Mouse (Mus musculus) liver, adult 2 months (tissue): ENCODE measurements around the gene Mtap. TPM values are rescaled to one million over a fixed set of nuclear protein-coding genes. Genes with fewer than 3 reads are reported as not detected.
A peak's percentile ranks its signal among the peaks of the same experiment; 100 is the strongest.

Experiments used
- DNase-seq: peaks from one replicate; pipeline ENCODE4 v3.0.0-alpha.2; 2011; ENCODE audit warnings: low read depth, low spot score; ENCODE audit errors: extremely low read depth
- H3K27ac ChIP-seq: fragments of 200-500 bp; replicated peaks from 2 replicates; pipeline ENCODE4 v1.5.1; 2012; ENCODE audit warnings: low read depth, mild to moderate bottlenecking, control low read depth, inconsistent platforms, low read length; ENCODE audit not compliant: insufficient read depth
- H3K27me3 ChIP-seq: fragments of 200-500 bp; 2 replicates; pipeline ENCODE4 v1.6.1; 2012; ENCODE audit warnings: mild to moderate bottlenecking, moderate library complexity, low read length, inconsistent platforms; ENCODE audit not compliant: control insufficient read depth, insufficient read depth
- H3K36me3 ChIP-seq: fragments of 200-500 bp; 2 replicates; pipeline ENCODE4 v1.6.1; 2012; ENCODE audit warnings: low read length, inconsistent platforms; ENCODE audit not compliant: control insufficient read depth, insufficient read depth
- H3K4me1 ChIP-seq: fragments of 200-500 bp; 2 replicates; pipeline ENCODE4 v1.6.1; 2011; ENCODE audit warnings: low read length; ENCODE audit not compliant: control insufficient read depth, insufficient read depth
- H3K4me3 ChIP-seq: fragments of 200-500 bp; 2 replicates; pipeline ENCODE4 v1.5.1; 2011; ENCODE audit warnings: low read depth, mild to moderate bottlenecking, control low read depth, low read length, moderate library complexity; ENCODE audit not compliant: insufficient read depth
- H3K79me2 ChIP-seq: fragments of 200-500 bp; 2 replicates; pipeline ENCODE4 v1.6.1; 2012; ENCODE audit warnings: inconsistent platforms, mild to moderate bottlenecking, low read length, moderate library complexity; ENCODE audit not compliant: control insufficient read depth, insufficient read depth
- H3K9ac ChIP-seq: fragments of 200-500 bp; 2 replicates; pipeline ENCODE4 v1.6.1; 2012; ENCODE audit warnings: low read depth, mild to moderate bottlenecking, control low read depth, inconsistent platforms, low read length
- CTCF ChIP-seq: fragments of 200-500 bp; IDR thresholded peaks from 2 replicates; pipeline ENCODE4 v1.5.1; 2011; ENCODE audit warnings: low read depth, low read length, control low read depth
- POLR2A ChIP-seq: fragments of 200-500 bp; IDR thresholded peaks from 2 replicates; pipeline ENCODE4 v1.6.1; 2011; ENCODE audit warnings: low read length, control low read depth; ENCODE audit not compliant: insufficient read depth; ENCODE audit errors: extremely low read depth
- WGBS: fragments of 180-500 bp; shearing (Covaris S2); methylation state at CpG from one replicate; pipeline ENCODE4 v1.1.7; 2018; 5-methylcytosine and 5-hydroxymethylcytosine counted together
- polyA plus RNA-seq: library from polyadenylated mRNA; depleted of rRNA; stranded (reverse); fragments of >200 nt; gene quantifications from 2 replicates; pipeline ENCODE4 v1.2.3, GENCODE M21; 2012; rRNA removed
- total RNA-seq: library from RNA; depleted of rRNA; stranded (reverse); fragments of >200 nt; gene quantifications from 2 replicates; pipeline ENCODE4 v1.2.3, GENCODE M21; 2014; rRNA removed

The Mtap gene
- 8.4 and 9.1 TPM in 2 replicates for total RNA-seq
- polyA plus RNA-seq, result 3.9 and 7.6 TPM in 2 replicates

GRCm38 (mm10) chr4:89136906-89137541 lies at the start of gene Mtap:
Gene Mtap, plus strand, starts transcription at chr4:89137122.
- DNase-seq, result peak; percentile 68
- Histone ChIP-seq H3K4me1 (peaks cover 10% of the 10 kb centered on the region), H3K9ac (peak within 1 kb of the TSS; percentile 96), H3K36me3 (no peaks in the 10 kb centered on the region), H3K79me2 (no peaks in the 10 kb centered on the region; the same call in 1 of the 2 replicates), H3K4me3 (peak within 1 kb of the TSS; percentile 100), H3K27ac (peak within 1 kb of the TSS; percentile 71), H3K27me3 (no peaks in the 10 kb centered on the region)
- TF ChIP-seq CTCF (no peak), POLR2A (peak; percentile 52; the same call in 1 of the 2 replicates)
- WGBS, result under 1% methylated on average over 31 of the region's 31 CpGs

- Histone ChIP-seq H3K36me3 (no peaks in the 10 kb centered on the region), H3K9ac (no peak overlapping the region), H3K4me1 (no peaks in the 10 kb centered on the region), H3K79me2 (no peaks in the 10 kb centered on the region), H3K4me3 (no peak overlapping the region), H3K27me3 (no peaks in the 10 kb centered on the region), H3K27ac (no peak overlapping the region)
- TF ChIP-seq CTCF (no peak), POLR2A (no peak)
- WGBS, result 94% methylated on average over 7 of the region's 7 CpGs
- no peak for DNase-seq
Observed at GRCm38 (mm10) chr4:89089110-89089509, 47.8 kb upstream of the Mtap start.

GRCm38 (mm10) chr4:89090217-89090616 lies 46.7 kb upstream of the Mtap start:
- no peaks in the 10 kb centered on the region for H3K79me2 ChIP-seq
- H3K27ac ChIP-seq, result no peak overlapping the region
- 79% methylated on average over 6 of the region's 6 CpGs for WGBS
- no peaks in the 10 kb centered on the region for H3K27me3 ChIP-seq
- no peaks in the 10 kb centered on the region for H3K36me3 ChIP-seq
- no peak overlapping the region for H3K9ac ChIP-seq
- H3K4me1 ChIP-seq, result no peaks in the 10 kb centered on the region
- no peak for DNase-seq
- H3K4me3 ChIP-seq, result no peak overlapping the region
- TF ChIP-seq POLR2A (no peak), CTCF (no peak)

- H3K4me1 ChIP-seq, result no peaks in the 10 kb centered on the region
- DNase-seq, result no peak
- no peaks in the 10 kb centered on the region for H3K36me3 ChIP-seq
- H3K9ac ChIP-seq, result no peak overlapping the region
- H3K27me3 ChIP-seq, result no peaks in the 10 kb centered on the region
- 54% methylated on average over 5 of the region's 5 CpGs for WGBS
- H3K27ac ChIP-seq, result no peak overlapping the region
- H3K79me2 ChIP-seq, result no peaks in the 10 kb centered on the region
- no peak for TF ChIP-seq POLR2A
- TF ChIP-seq CTCF, result no peak
- no peak overlapping the region for H3K4me3 ChIP-seq
Observed at GRCm38 (mm10) chr4:89092153-89092552, 44.8 kb upstream of the Mtap start.

- no peak for DNase-seq
- no peak for TF ChIP-seq POLR2A
- no peak for TF ChIP-seq CTCF
- H3K27ac ChIP-seq, result no peak overlapping the region
- H3K9ac ChIP-seq, result no peak overlapping the region
- no peaks in the 10 kb centered on the region for H3K79me2 ChIP-seq
- H3K4me1 ChIP-seq, result no peaks in the 10 kb centered on the region
- no peaks in the 10 kb centered on the region for H3K27me3 ChIP-seq
- H3K4me3 ChIP-seq, result no peak overlapping the region
- H3K36me3 ChIP-seq, result no peaks in the 10 kb centered on the region
- WGBS, result 93% methylated on average over 5 of the region's 5 CpGs
Observed at GRCm38 (mm10) chr4:89094773-89095172, 42.1 kb upstream of the Mtap start.

GRCm38 (mm10) chr4:89098261-89098660 lies 38.7 kb upstream of the Mtap start:
- Histone ChIP-seq H3K4me1 (no peaks in the 10 kb centered on the region), H3K27ac (no peak overlapping the region), H3K36me3 (no peaks in the 10 kb centered on the region), H3K27me3 (no peaks in the 10 kb centered on the region), H3K9ac (no peak overlapping the region), H3K4me3 (no peak overlapping the region), H3K79me2 (no peaks in the 10 kb centered on the region)
- TF ChIP-seq POLR2A, result no peak
- TF ChIP-seq CTCF, result no peak
- no peak for DNase-seq
- 57% methylated on average over 5 of the region's 5 CpGs for WGBS
